Mouse (Mus musculus) heart, postnatal 0 days (tissue): ENCODE measurements around the gene Stmn3.
"Not testable (repeated sequence)": the region's sequence is repeated elsewhere in the genome, so short reads cannot be mapped to it uniquely, and the experiment has no call there.

Experiments used
- CTCF ChIP-seq: IDR thresholded peaks from 2 replicates; pipeline ENCODE4 v1.5.1; 2016; ENCODE audit warnings: antibody characterized with exemption, control low read depth, low read depth
- EP300 ChIP-seq: IDR thresholded peaks from 2 replicates; pipeline ENCODE4 v1.6.1; 2016; ENCODE audit warnings: antibody characterized with exemption, low read depth

DNA sequence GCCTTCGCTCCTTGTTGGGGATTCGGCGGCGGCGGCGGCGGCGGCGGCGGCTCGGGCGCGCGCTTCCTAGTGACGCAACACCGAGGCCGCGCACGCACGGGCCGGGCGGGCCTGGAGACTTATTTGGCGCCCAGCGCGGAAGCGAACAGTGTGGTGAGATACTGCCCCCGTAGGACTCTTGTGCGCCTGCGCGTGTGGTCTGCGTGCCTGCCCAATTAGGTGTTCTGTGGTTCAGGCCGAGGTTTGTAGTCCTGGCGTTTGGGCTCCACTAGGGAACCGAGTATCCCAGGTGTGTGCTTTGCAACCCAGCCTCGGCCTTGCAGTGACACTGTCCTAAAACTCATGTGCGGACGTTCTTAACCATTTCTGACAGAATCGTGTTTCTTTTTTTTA, 26.3 kb downstream of the Stmn3 start, which contains the start of gene Gmeb2:
- TF ChIP-seq EP300: not testable (repeated sequence)
- TF ChIP-seq CTCF: peak; percentile 24; the same call in 1 of the 2 replicates
